Mouse (Mus musculus) gastrocnemius, adult 18-20 months (tissue): ENCODE measurements at regions not wholly inside any gene's neighbourhood (a gene's known extent, or its start where the extent isn't known, plus 50 kb on each side); places are given as distances from the start of the nearest gene placed in this dataset.

Experiments used
- DNase-seq: peaks from one replicate; pipeline ENCODE4 v3.0.0; 2021; ENCODE audit warnings: low spot score

- no peak for DNase-seq
These were observed 175.3 kb upstream of the Klf7 start for GRCm38 (mm10) chr1:64297343-64297742.

GRCm38 (mm10) chr1:64295512-64295945 is 173.4 kb upstream of the Klf7 start:
- DNase-seq: no peak

GRCm38 (mm10) chr1:64295051-64295450 is 173.0 kb upstream of the Klf7 start:
- no peak for DNase-seq

- DNase-seq: no peak
These were observed 166.8 kb upstream of the Klf7 start for GRCm38 (mm10) chr1:64288812-64289447.

- no peak for DNase-seq
These were observed 165.0 kb upstream of the Klf7 start for GRCm38 (mm10) chr1:64287068-64287467.

- DNase-seq: no peak
These were observed 162.6 kb upstream of the Klf7 start for GRCm38 (mm10) chr1:64284656-64285055.

GRCm38 (mm10) chr1:64275865-64276264 is 153.8 kb upstream of the Klf7 start:
- no peak for DNase-seq

- no peak for DNase-seq
These were observed 153.2 kb upstream of the Klf7 start for GRCm38 (mm10) chr1:64275086-64275802.

GRCm38 (mm10) chr1:64257237-64257636 is 135.2 kb upstream of the Klf7 start:
- no peak for DNase-seq

- no peak for DNase-seq
These were observed 133.6 kb upstream of the Klf7 start for GRCm38 (mm10) chr1:64255554-64256295.

- DNase-seq: no peak
These were observed 132.6 kb upstream of the Klf7 start for GRCm38 (mm10) chr1:64254673-64255072.

- DNase-seq: no peak
These were observed 131.9 kb upstream of the Klf7 start for GRCm38 (mm10) chr1:64253996-64254395.

GRCm38 (mm10) chr1:64242401-64242800 is 120.3 kb upstream of the Klf7 start:
- DNase-seq: no peak

GRCm38 (mm10) chr1:64229654-64230053 is 107.6 kb upstream of the Klf7 start:
- DNase-seq: no peak

GRCm38 (mm10) chr1:64226001-64226918 is 104.2 kb upstream of the Klf7 start:
- DNase-seq: peak; percentile 47

GRCm38 (mm10) chr1:64223779-64224687 is 102.0 kb upstream of the Klf7 start:
- DNase-seq: peak; percentile 3

- DNase-seq: no peak
These were observed 100.4 kb upstream of the Klf7 start for GRCm38 (mm10) chr1:64222475-64222874.

GRCm38 (mm10) chr1:64220486-64220885 is 98.4 kb upstream of the Klf7 start:
- no peak for DNase-seq

GRCm38 (mm10) chr1:64220040-64220439 is 98.0 kb upstream of the Klf7 start:
- DNase-seq: no peak

GRCm38 (mm10) chr1:64215646-64216045 is 93.6 kb upstream of the Klf7 start:
- no peak for DNase-seq
